Mouse (Mus musculus): ENCODE data around the gene Ndufaf1. TPM values are rescaled to one million over a fixed set of nuclear protein-coding genes. Genes with fewer than 3 reads are reported as not detected.

Gene Ndufaf1
- total RNA-seq (2023) = 1 to 10 TPM; 7.0 to 8.1 TPM

GRCm38 (mm10) chr2:119662220-119663182 lies at the start of gene Ndufaf1:
Gene Ndufaf1, minus strand, starts transcription at chr2:119662827.

GRCm38 (mm10) chr2:119674525-119675214 lies 12.0 kb upstream of the Ndufaf1 start, which contains the start of gene Rtf1:
Gene Rtf1, plus strand, starts transcription at chr2:119675068.

GRCm38 (mm10) chr2:119618199-119618982 lies 44.2 kb downstream of the Ndufaf1 start, which contains the start of the genes Nusap1 and Oip5:
Gene Nusap1, plus strand, starts transcription at chr2:119618298.
Gene Oip5, minus strand, starts transcription at chr2:119618469.

Other genes starting within 250 kb of the Ndufaf1 start
- 10 to 100 TPM; 17.6 to 18.3 TPM for gene Ino80, start 185.1 kb downstream of the Ndufaf1 start, total RNA-seq (2023)
- gene Exd1, start 115.2 kb downstream of the Ndufaf1 start, total RNA-seq (2023) = under 1 TPM; 0.26 to 0.33 TPM
- 100 to 1,000 TPM; 152 to 181 TPM for gene Chp1, start 115.1 kb downstream of the Ndufaf1 start, total RNA-seq (2023)
- 10 to 100 TPM; 39.5 to 47.6 TPM for gene Nusap1, start 44.5 kb downstream of the Ndufaf1 start, total RNA-seq (2023)
- gene Oip5, start 44.4 kb downstream of the Ndufaf1 start, total RNA-seq (2023) = 10 to 100 TPM in 1 of 2 experiments, 1 to 10 TPM in 1; 9.8 to 12.9 TPM
- 10 to 100 TPM; 29.0 to 29.8 TPM for gene Rtf1, start 12.2 kb upstream of the Ndufaf1 start, total RNA-seq (2023)
- not detected for gene Itpka, start 79.5 kb upstream of the Ndufaf1 start, total RNA-seq (2023)
- gene Ltk, start 97.6 kb upstream of the Ndufaf1 start, total RNA-seq (2023) = not detected
- gene Rpap1, start 124.7 kb upstream of the Ndufaf1 start, total RNA-seq (2023) = 10 to 100 TPM in 1 of 2 experiments, 1 to 10 TPM in 1; 8.4 to 12.4 TPM
- under 1 TPM; 0.15 to 0.22 TPM for gene Tyro3, start 134.9 kb upstream of the Ndufaf1 start, total RNA-seq (2023)
- gene Mga, start 234.4 kb upstream of the Ndufaf1 start, total RNA-seq (2023) = 10 to 100 TPM; 31.3 to 40.0 TPM